Comparison of ENCODE assay signal across 8 mouse cellular contexts in the genomic region with DNA sequence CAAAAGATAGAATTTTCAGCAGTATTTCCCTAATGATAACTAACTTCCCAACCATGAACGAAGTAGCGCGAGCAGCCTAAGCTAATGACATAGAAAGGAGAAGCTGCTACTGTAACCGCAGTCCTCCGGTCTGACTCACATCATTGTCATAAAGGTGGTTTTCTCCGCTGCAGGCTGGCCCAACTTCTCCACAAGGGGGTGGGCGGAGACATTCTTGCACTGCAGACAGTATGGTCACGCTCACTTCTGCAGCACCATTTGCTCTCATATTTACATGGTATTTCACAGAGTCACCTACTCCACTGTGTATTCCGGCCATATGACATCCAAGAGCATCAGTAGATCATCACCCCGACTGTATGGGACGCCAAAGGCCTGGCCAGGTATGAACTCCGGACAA. TPM values are rescaled to one million over a fixed set of nuclear protein-coding genes. Genes with fewer than 3 reads are reported as not detected.
A peak's percentile ranks its signal among the peaks of the same experiment; 100 is the strongest.
DNase-seq lines count a peak whose midpoint lies in the region; ATAC-seq lines count a peak whose summit lies in the region.

No protein-coding gene starts in this region.

- no peak overlapping the region for H3K9ac ChIP-seq in liver, embryonic 16.5 days (ENCODE audit: low read depth, low read length)
- no peak overlapping the region for H3K9ac ChIP-seq in forebrain, embryonic 11.5 days (ENCODE audit: low read length)

- no peaks in the 10 kb centered on the region for H3K9me3 ChIP-seq in liver, embryonic 16.5 days (replicated peaks; ENCODE audit: control insufficient read depth, low read length)
- no peaks in the 10 kb centered on the region for H3K9me3 ChIP-seq in forebrain, embryonic 11.5 days (ENCODE audit: control insufficient read depth, low read length)

- peak; percentile 11 to 46 for DNase-seq in urinary bladder, adult 18-20 months (ENCODE audit: low spot score in 2 of 2)
- no peak for DNase-seq in urinary bladder, postnatal 10 days (ENCODE audit: low spot score)
- DNase-seq in spleen, postnatal 14 days (ENCODE audit: low spot score in 2 of 2), result peak; percentile 29 to 64
- DNase-seq in forebrain, embryonic 11.5 days (ENCODE audit: low spot score), result no peak
- DNase-seq in ovary, postnatal 10 days (ENCODE audit: low spot score), result no peak
- no peak for DNase-seq in cerebellum, postnatal 14 days

- H3K4me3 ChIP-seq in liver, embryonic 16.5 days (ENCODE audit: low read depth, low read length), result no peak overlapping the region
- H3K4me3 ChIP-seq in forebrain, embryonic 11.5 days (ENCODE audit: low read depth, low read length), result no peak overlapping the region

- H3K4me1 ChIP-seq in liver, embryonic 16.5 days (ENCODE audit: control insufficient read depth, low read depth, low read length), result no peaks in the 10 kb centered on the region
- H3K4me1 ChIP-seq in forebrain, embryonic 11.5 days (replicated peaks; ENCODE audit: control insufficient read depth, insufficient read depth, low read length), result no peaks in the 10 kb centered on the region

- no peaks in the 10 kb centered on the region for H3K27me3 ChIP-seq in liver, embryonic 16.5 days (ENCODE audit: control insufficient read depth, insufficient read depth, low read depth, low read length)
- H3K27me3 ChIP-seq in forebrain, embryonic 11.5 days (ENCODE audit: control insufficient read depth, insufficient read depth, low read length), result no peaks in the 10 kb centered on the region

- ATAC-seq in common myeloid progenitor, adult 5-6 weeks (replicated peaks; ENCODE audit: low read depth, poor library complexity, severe bottlenecking), result peak; percentile 98
- ATAC-seq in liver, embryonic 16.5 days (ENCODE audit: low read depth), result peak; percentile 55; the same call in 1 of the 2 replicates
- no peak for ATAC-seq in forebrain, embryonic 11.5 days (replicated peaks; ENCODE audit: low FRiP score)

- 29% methylated on average over 12 of the region's 12 CpGs for WGBS in liver, embryonic 16.5 days (ENCODE audit: insufficient replicate concordance)
- WGBS in forebrain, embryonic 11.5 days, result 85% methylated on average over 12 of the region's 12 CpGs

- no peaks in the 10 kb centered on the region for H3K36me3 ChIP-seq in liver, embryonic 16.5 days (ENCODE audit: control insufficient read depth, insufficient read depth)
- no peaks in the 10 kb centered on the region for H3K36me3 ChIP-seq in forebrain, embryonic 11.5 days (ENCODE audit: control insufficient read depth, insufficient read depth, low read length)

- H3K4me2 ChIP-seq in liver, embryonic 16.5 days (ENCODE audit: low read depth, low read length), result no peak overlapping the region
- no peak overlapping the region for H3K4me2 ChIP-seq in forebrain, embryonic 11.5 days (ENCODE audit: low read depth, low read length, severe bottlenecking)

- H3K27ac ChIP-seq in liver, embryonic 16.5 days (ENCODE audit: low read length), result no peak overlapping the region
- no peak overlapping the region for H3K27ac ChIP-seq in forebrain, embryonic 11.5 days (ENCODE audit: low read depth, low read length)

RNA-seq across cellular contexts. Expression of a gene that starts 13.2 kb away (rescaled TPM):
- 8.9 and 13.4 TPM in 2 replicates for total RNA-seq in common myeloid progenitor, adult 5-6 weeks (2017)
- polyA plus RNA-seq in liver, embryonic 16.5 days (2015; fragmentation: Nextera tagmentation; extraction: Ambion mirVana), result 2.8 and 3.2 TPM in 2 replicates
- polyA plus RNA-seq in forebrain, embryonic 11.5 days (2014; fragmentation: Nextera tagmentation; extraction: Ambion mirVana), result 8.3 and 8.6 TPM in 2 replicates

RNA-seq across cellular contexts. Expression of a gene that starts 27.7 kb away (rescaled TPM):
- total RNA-seq in common myeloid progenitor, adult 5-6 weeks (2017), result 53.6 and 71.5 TPM in 2 replicates
- 16.6 and 19.4 TPM in 2 replicates for polyA plus RNA-seq in liver, embryonic 16.5 days (2015; fragmentation: Nextera tagmentation; extraction: Ambion mirVana)
- polyA plus RNA-seq in forebrain, embryonic 11.5 days (2014; fragmentation: Nextera tagmentation; extraction: Ambion mirVana), result 47.0 and 47.1 TPM in 2 replicates

RNA-seq across cellular contexts. Expression of a gene that starts 45.4 kb away (rescaled TPM):
- total RNA-seq in common myeloid progenitor, adult 5-6 weeks (2017), result 4.3 and 7.5 TPM in 2 replicates
- 4.9 and 5.3 TPM in 2 replicates for polyA plus RNA-seq in liver, embryonic 16.5 days (2015; fragmentation: Nextera tagmentation; extraction: Ambion mirVana)
- polyA plus RNA-seq in forebrain, embryonic 11.5 days (2014; fragmentation: Nextera tagmentation; extraction: Ambion mirVana), result 50.2 and 56.1 TPM in 2 replicates

RNA-seq across cellular contexts. Expression of a gene that starts 57.6 kb away (rescaled TPM):
- 63.5 and 85.4 TPM in 2 replicates for total RNA-seq in common myeloid progenitor, adult 5-6 weeks (2017)
- polyA plus RNA-seq in liver, embryonic 16.5 days (2015; fragmentation: Nextera tagmentation; extraction: Ambion mirVana), result 37.2 and 38.9 TPM in 2 replicates
- 172 and 186 TPM in 2 replicates for polyA plus RNA-seq in forebrain, embryonic 11.5 days (2014; fragmentation: Nextera tagmentation; extraction: Ambion mirVana)

Comparison
In these comparisons a context has a peak if more than half of its experiments do, and no peak if none do; other contexts are left out.
1. DNase-seq: peak in urinary bladder, adult 18-20 months (2 of 2) and spleen, postnatal 14 days (2 of 2); none in urinary bladder, postnatal 10 days (single experiment), forebrain, embryonic 11.5 days (single experiment), ovary, postnatal 10 days (single experiment) and cerebellum, postnatal 14 days (0 of 2).